Mouse (Mus musculus): Measurements from ENCODE around the gene Gm29776. TPM values are rescaled to one million over a fixed set of nuclear protein-coding genes. Genes with fewer than 3 reads are reported as not detected.

Gm29776 gene
- not detected for polyA plus RNA-seq (2017; shearing (Covaris generic))

DNA sequence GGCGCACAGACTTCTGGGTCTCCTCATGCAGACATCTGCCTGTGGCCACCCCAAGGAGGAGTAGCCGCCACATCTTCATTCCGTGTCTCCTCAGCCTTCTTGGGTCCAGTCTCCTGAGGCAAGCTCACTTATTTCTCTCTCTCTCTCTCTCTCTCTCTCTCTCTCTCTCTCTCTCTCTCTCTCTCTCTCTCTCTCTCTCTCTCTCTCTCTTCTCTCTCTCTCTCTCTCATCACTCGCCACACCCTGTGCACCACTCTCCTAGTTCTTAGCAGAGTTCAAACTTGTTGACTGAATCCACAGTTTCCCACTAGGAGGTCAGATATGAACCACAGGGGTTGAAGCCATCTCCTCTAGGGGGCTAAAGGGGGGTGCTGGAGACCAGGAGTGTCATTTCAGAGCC, at the start of gene Gm29776:
TSS of gene Gm29776 (minus strand) at position 101 of the 400 bp plus-strand sequence.

DNA sequence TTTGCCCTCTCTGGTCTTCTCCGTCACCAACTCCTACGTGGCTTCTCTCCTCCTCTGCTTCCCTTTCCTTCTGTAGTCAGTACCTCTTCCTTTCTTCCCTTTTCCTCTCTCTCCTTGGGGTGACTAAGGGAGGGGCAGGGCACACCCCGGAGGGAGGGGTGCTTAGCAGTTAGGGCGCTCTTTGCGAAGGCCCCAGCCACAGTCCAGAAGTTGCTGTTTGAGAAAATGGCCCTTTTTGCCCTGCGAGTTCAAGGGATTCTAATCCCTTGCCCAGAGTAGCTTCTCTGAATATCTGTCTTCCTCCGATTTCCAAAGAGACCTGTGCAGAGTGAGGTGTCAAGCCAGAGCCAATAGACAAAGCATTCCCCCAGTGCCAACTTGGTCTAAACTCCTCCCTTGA, 13.4 kb upstream of the Gm29776 start, which contains the start of gene Cebpe:
TSS of gene Cebpe (minus strand) at position 101 of the 400 bp plus-strand sequence.

DNA sequence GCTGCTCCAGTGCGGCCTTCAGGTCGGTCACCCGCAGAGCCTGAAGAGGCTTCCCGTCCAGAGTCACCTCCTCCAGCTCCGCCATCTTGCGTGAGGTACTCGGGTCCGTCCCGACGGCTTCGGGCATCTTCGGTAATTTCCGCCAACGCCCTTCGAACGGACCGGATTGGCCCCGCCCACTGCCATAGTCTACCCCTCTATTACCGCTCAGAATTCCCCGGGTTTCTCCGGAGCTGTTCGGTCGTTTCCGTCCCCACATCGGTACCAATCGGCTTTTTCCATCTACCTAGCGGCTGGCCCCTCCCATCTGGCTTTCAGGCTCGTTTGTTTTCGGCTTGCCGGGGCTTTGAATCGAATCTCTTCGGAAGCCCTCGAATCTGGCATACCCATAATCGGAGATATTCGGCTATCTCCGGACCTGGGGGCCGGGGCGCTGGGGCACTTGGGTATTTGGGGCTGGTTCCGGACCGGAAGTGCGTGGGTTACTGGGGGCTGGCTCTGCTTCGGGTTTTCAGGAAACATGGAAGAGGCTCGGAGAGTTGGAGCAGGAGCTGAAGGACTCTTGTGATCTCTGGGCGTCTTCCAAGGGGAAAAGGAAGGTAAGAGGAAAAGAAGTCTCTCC, 12.0 kb downstream of the Gm29776 start, which contains the start of gene Acin1:
TSS of gene Acin1 (minus strand) at position 410 of the 622 bp plus-strand sequence.

DNA sequence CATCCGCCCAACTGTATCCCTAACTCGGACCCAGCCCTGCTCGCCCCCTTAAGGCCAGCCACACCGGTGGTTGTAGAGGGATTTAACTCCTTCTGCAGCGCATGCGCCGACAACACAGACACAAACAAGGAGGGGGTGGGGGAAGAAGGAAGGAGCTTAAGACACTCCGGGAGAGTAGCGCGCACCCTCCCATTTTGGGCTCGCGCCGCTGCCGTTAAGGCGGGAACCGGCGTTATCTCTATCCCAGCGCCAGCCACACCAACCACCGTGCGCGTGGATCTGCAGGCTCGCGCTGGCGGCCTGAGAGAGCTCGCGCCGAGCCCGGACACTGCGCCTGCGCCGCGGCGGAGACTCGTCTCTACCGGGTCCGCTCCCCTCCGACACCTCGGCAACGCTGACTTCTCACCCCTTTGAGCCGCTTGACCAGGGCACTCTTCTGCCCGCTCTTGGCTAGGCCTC, 12.5 kb downstream of the Gm29776 start, which contains the start of gene 1700123O20Rik:
TSS of gene 1700123O20Rik (plus strand) at position 154 of the 459 bp plus-strand sequence.

Other genes with a start within 250 kb of the Gm29776 start
- 182 TPM for gene Lrp10, start 234.7 kb downstream of the Gm29776 start, polyA plus RNA-seq (2017; shearing (Covaris generic))
- not detected for gene Rem2, start 222.7 kb downstream of the Gm29776 start, polyA plus RNA-seq (2017; shearing (Covaris generic))
- 32.4 TPM for gene Prmt5, start 181.3 kb downstream of the Gm29776 start, polyA plus RNA-seq (2017; shearing (Covaris generic))
- 23.9 TPM for gene Haus4, start 144.2 kb downstream of the Gm29776 start, polyA plus RNA-seq (2017; shearing (Covaris generic))
- gene Ajuba, start 121.3 kb downstream of the Gm29776 start, polyA plus RNA-seq (2017; shearing (Covaris generic)): not detected
- 0.90 TPM for gene 4931414P19Rik, start 92.8 kb downstream of the Gm29776 start, polyA plus RNA-seq (2017; shearing (Covaris generic))
- gene Psmb5, start 80.8 kb downstream of the Gm29776 start, polyA plus RNA-seq (2017; shearing (Covaris generic)): 122 TPM
- gene Psmb11, start 77.4 kb downstream of the Gm29776 start, polyA plus RNA-seq (2017; shearing (Covaris generic)): 0.07 TPM
- gene Gm17606, start 57.9 kb downstream of the Gm29776 start, polyA plus RNA-seq (2017; shearing (Covaris generic)): not detected
- gene Cdh24, start 57.5 kb downstream of the Gm29776 start, polyA plus RNA-seq (2017; shearing (Covaris generic)): 3.2 TPM
- 72.4 TPM for gene 1700123O20Rik, start 12.6 kb downstream of the Gm29776 start, polyA plus RNA-seq (2017; shearing (Covaris generic))
- 153 TPM for gene Acin1, start 11.9 kb downstream of the Gm29776 start, polyA plus RNA-seq (2017; shearing (Covaris generic))
- gene Cebpe, start 13.3 kb upstream of the Gm29776 start, polyA plus RNA-seq (2017; shearing (Covaris generic)): not detected
- not detected for gene Slc7a8, start 83.1 kb upstream of the Gm29776 start, polyA plus RNA-seq (2017; shearing (Covaris generic))
- not detected for gene Rnf212b, start 115.3 kb upstream of the Gm29776 start, polyA plus RNA-seq (2017; shearing (Covaris generic))
- 3.7 TPM for gene Homez, start 172.1 kb upstream of the Gm29776 start, polyA plus RNA-seq (2017; shearing (Covaris generic))
- gene Ppp1r3e, start 178.7 kb upstream of the Gm29776 start, polyA plus RNA-seq (2017; shearing (Covaris generic)): 2.7 TPM
- gene Bcl2l2, start 184.5 kb upstream of the Gm29776 start, polyA plus RNA-seq (2017; shearing (Covaris generic)): 0.25 TPM
- not detected for gene Gm20521, start 184.6 kb upstream of the Gm29776 start, polyA plus RNA-seq (2017; shearing (Covaris generic))
- gene Pabpn1, start 193.7 kb upstream of the Gm29776 start, polyA plus RNA-seq (2017; shearing (Covaris generic)): 229 TPM
- 2.7 TPM for gene Slc22a17, start 214.3 kb upstream of the Gm29776 start, polyA plus RNA-seq (2017; shearing (Covaris generic))
- not detected for gene Efs, start 227.3 kb upstream of the Gm29776 start, polyA plus RNA-seq (2017; shearing (Covaris generic))
- gene Il25, start 233.9 kb upstream of the Gm29776 start, polyA plus RNA-seq (2017; shearing (Covaris generic)): not detected
- not detected for gene Cmtm5, start 237.4 kb upstream of the Gm29776 start, polyA plus RNA-seq (2017; shearing (Covaris generic))

All from naive thymus-derived CD4-positive, alpha-beta T cell, adult 5 months (primary cell).